Mouse (Mus musculus) cortical plate, adult 2 months (tissue): ENCODE measurements at regions not wholly inside any gene's neighbourhood (a gene's known extent, or its start where the extent isn't known, plus 50 kb on each side); places are given as distances from the start of the nearest gene placed in this dataset.

Experiments
- CTCF ChIP-seq: fragments of 200-500 bp; IDR thresholded peaks from 2 replicates; pipeline ENCODE4 v1.5.1; 2011; ENCODE audit warnings: mild to moderate bottlenecking, control low read depth, low read length; ENCODE audit not compliant: insufficient read depth; ENCODE audit errors: extremely low read depth
- POLR2A ChIP-seq: fragments of 200-500 bp; IDR thresholded peaks from 2 replicates; pipeline ENCODE4 v1.6.1; 2011; ENCODE audit warnings: mild to moderate bottlenecking, low read length, control low read depth; ENCODE audit not compliant: insufficient read depth; ENCODE audit errors: extremely low read depth

DNA sequence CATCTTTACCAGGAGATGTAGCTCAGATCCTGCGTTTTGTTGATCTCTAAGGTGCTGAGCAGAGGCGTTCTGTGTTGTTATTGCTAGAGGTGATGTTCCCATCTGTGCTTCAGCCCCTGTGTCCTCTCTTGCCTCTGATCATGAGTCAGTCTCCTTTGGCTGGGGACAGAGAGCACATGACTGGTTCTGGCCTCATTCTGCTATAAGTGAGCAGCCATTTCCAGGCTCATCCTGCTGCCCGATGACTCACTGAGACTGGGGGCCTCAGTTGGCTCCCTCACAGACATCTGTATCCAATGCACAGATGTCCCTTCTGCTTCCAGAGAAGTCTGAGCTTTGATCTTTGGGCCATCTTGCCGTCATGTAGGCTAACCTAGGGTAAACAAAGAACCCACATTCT is 194.9 kb upstream of the Gm21798 start:
- TF ChIP-seq CTCF (no peak), POLR2A (no peak)
